Mouse (Mus musculus): ENCODE measurements around the gene Polr2c. TPM values are rescaled to one million over a fixed set of nuclear protein-coding genes. Genes with fewer than 3 reads are reported as not detected.

Polr2c gene
- polyA plus RNA-seq (2015; fragmentation: Nextera tagmentation; extraction: Ambion mirVana), result 70.4 and 72.7 TPM in 2 replicates

DNA sequence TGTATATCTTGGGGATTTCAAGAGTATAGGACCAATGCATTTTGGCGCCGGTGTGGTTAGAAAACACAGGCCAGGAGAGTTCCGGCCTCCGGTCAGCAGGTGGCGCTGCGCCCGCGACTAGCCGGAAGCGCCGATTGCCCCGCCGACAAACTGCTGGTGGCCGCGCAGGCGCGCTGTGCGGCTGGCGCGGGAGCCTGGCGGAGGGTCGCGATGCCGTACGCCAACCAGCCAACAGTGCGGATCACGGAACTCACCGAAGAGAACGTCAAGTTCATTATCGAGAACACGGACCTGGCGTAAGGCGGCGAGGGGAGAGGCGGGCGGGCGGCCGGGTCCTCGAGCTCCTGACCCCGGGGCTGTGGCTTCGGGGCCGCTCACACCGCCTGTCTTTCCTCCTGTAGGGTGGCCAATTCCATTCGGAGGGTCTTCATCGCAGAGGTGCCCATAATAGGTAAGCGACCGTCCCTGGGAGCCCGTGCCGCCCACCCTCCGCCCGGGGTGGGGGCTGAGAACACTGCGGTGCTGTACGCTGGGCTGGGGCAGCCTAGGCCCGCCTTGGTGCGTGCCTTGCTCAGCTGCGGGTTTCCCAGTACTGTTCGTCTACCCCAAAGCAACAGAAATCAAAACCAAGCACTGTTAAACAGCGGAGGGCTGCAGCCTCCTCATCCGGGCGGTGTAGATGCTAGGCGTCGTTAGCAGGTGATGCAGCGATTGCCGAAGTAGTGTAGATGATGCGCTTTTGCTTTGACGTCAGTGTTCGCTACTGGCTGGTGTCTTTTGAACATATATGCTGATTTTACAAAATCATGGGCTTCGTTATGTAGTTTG lies at the start of gene Polr2c:
TSS of gene Polr2c (plus strand) at position 105 of the 828 bp plus-strand sequence.
- DNase-seq (ENCODE audit: low spot score) (peak; percentile 92), ATAC-seq (ENCODE audit: low FRiP score, low TSS enrichment) (peak; percentile 84)
- Histone ChIP-seq H3K4me1 (replicated peaks; ENCODE audit: control insufficient read depth, insufficient read depth) (no peaks in the 10 kb centered on the region), H3K27me3 (ENCODE audit: control insufficient read depth, insufficient read depth, low read length) (no peaks in the 10 kb centered on the region), H3K36me3 (ENCODE audit: control insufficient read depth, insufficient read depth, low read length) (peaks cover 16% of the 10 kb centered on the region), H3K4me2 (replicated peaks; ENCODE audit: low read depth) (peak within 1 kb of the TSS; percentile 83), H3K9ac (ENCODE audit: low read length) (peak within 1 kb of the TSS; percentile 97), H3K4me3 (ENCODE audit: low read depth, low read length) (peak within 1 kb of the TSS; percentile 93), H3K9me3 (ENCODE audit: control insufficient read depth, low read length) (no peaks in the 10 kb centered on the region), H3K27ac (replicated peaks) (peak within 1 kb of the TSS; percentile 78)
- WGBS, result under 1% methylated on average over 68 of the region's 68 CpGs
- TF ChIP-seq CTCF (IDR thresholded peaks at IDR 0.05; ENCODE audit: low read depth), result peak; percentile 88
- TF ChIP-seq EP300 (optimal IDR thresholded peaks at IDR 0.05), result peak; percentile 10

DNA sequence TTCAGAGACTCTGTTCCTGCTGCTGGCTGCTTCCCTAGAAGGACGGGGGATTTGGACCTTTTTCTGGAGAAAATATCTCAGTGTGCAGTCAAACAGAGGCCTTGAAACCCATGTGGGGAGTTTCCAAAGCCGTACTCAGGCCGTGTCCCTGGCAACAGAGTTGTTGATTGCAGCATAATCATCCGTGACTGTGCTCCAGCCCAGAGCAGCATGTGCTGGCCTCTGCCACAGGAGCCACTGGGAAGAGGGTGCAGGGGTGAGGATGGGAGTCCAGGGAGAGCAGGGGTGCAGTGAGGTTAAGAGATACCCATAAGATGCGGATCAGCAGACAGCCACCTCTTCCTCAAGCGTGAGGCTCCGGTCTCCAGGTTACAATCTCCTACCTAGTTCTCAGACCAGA lies 49.7 kb upstream of the Polr2c start:
- Histone ChIP-seq H3K27ac (replicated peaks) (no peak overlapping the region), H3K27me3 (ENCODE audit: control insufficient read depth, insufficient read depth, low read length) (no peaks in the 10 kb centered on the region), H3K36me3 (ENCODE audit: control insufficient read depth, insufficient read depth, low read length) (no peaks in the 10 kb centered on the region), H3K4me3 (ENCODE audit: low read depth, low read length) (no peak overlapping the region), H3K4me2 (replicated peaks; ENCODE audit: low read depth) (no peak overlapping the region), H3K9ac (ENCODE audit: low read length) (no peak overlapping the region), H3K4me1 (replicated peaks; ENCODE audit: control insufficient read depth, insufficient read depth) (no peaks in the 10 kb centered on the region), H3K9me3 (ENCODE audit: control insufficient read depth, low read length) (no peaks in the 10 kb centered on the region)
- DNase-seq (ENCODE audit: low spot score) (no peak), ATAC-seq (ENCODE audit: low FRiP score, low TSS enrichment) (peak; percentile 19; the same call in 1 of the 2 replicates)
- 55% methylated on average over 7 of the region's 7 CpGs for WGBS
- TF ChIP-seq CTCF (IDR thresholded peaks at IDR 0.05; ENCODE audit: low read depth), result no peak
- TF ChIP-seq EP300 (optimal IDR thresholded peaks at IDR 0.05), result no peak

DNA sequence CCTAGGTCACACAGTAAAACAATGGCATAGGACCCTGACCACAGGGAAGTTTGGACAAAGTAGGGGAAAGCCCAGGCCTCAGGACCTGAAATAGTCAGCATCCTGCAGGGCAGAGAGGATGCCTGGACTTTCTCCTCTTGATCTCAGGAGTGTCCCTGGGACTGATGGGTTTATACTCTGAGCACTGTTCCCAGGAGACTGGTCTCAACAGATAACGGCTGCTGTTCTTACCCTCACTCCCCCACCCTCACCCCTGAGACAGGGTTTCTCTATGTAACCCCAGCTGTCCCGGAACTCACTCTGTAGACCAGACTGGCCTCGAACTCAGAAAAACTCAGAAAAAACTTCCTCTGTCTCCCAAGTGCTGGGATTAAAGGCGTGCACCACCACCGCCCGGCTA lies 48.9 kb upstream of the Polr2c start:
- WGBS, result 79% methylated on average over 6 of the region's 6 CpGs
- Histone ChIP-seq H3K27ac (replicated peaks) (no peak overlapping the region), H3K36me3 (ENCODE audit: control insufficient read depth, insufficient read depth, low read length) (no peaks in the 10 kb centered on the region), H3K9ac (ENCODE audit: low read length) (no peak overlapping the region), H3K4me3 (ENCODE audit: low read depth, low read length) (no peak overlapping the region), H3K4me1 (replicated peaks; ENCODE audit: control insufficient read depth, insufficient read depth) (no peaks in the 10 kb centered on the region), H3K27me3 (ENCODE audit: control insufficient read depth, insufficient read depth, low read length) (no peaks in the 10 kb centered on the region), H3K9me3 (ENCODE audit: control insufficient read depth, low read length) (no peaks in the 10 kb centered on the region), H3K4me2 (replicated peaks; ENCODE audit: low read depth) (no peak overlapping the region)
- ATAC-seq (ENCODE audit: low FRiP score, low TSS enrichment) (no peak), DNase-seq (ENCODE audit: low spot score) (no peak)
- TF ChIP-seq EP300 (optimal IDR thresholded peaks at IDR 0.05) (no peak), CTCF (IDR thresholded peaks at IDR 0.05; ENCODE audit: low read depth) (no peak)

DNA sequence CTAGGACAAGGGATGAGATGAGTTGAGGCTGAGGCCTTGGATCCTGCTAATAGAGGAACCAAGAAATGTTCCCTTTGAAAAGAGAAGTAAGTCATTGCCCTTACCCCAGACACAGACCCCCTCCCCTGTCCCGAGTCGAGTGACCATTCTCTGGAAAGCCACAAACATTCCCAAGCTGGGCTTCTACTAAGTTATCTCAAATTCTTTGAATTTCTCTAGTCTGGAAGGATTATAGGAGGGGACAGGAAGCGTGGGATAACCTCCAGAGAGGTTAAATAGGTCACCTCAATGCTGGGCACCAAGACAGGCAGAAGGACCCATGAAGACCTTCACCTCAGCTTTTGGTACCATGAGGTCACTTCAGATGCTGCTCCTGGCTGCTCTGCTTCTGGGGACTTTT lies 47.1 kb upstream of the Polr2c start, which contains the start of gene Ccl17:
TSS of gene Ccl17 (plus strand) at position 301 of the 400 bp plus-strand sequence.
- Histone ChIP-seq H3K4me2 (replicated peaks; ENCODE audit: low read depth) (no peak within 1 kb of the TSS), H3K36me3 (ENCODE audit: control insufficient read depth, insufficient read depth, low read length) (no peaks in the 10 kb centered on the region), H3K9ac (ENCODE audit: low read length) (no peak within 1 kb of the TSS), H3K27ac (replicated peaks) (no peak within 1 kb of the TSS), H3K27me3 (ENCODE audit: control insufficient read depth, insufficient read depth, low read length) (no peaks in the 10 kb centered on the region), H3K4me1 (replicated peaks; ENCODE audit: control insufficient read depth, insufficient read depth) (no peaks in the 10 kb centered on the region), H3K9me3 (ENCODE audit: control insufficient read depth, low read length) (no peaks in the 10 kb centered on the region), H3K4me3 (ENCODE audit: low read depth, low read length) (no peak within 1 kb of the TSS)
- TF ChIP-seq CTCF (IDR thresholded peaks at IDR 0.05; ENCODE audit: low read depth) (no peak), EP300 (optimal IDR thresholded peaks at IDR 0.05) (no peak)
- no peak for ATAC-seq (ENCODE audit: low FRiP score, low TSS enrichment)
- WGBS, result 48% methylated on average over 3 of the region's 3 CpGs
- DNase-seq (ENCODE audit: low spot score), result no peak

DNA sequence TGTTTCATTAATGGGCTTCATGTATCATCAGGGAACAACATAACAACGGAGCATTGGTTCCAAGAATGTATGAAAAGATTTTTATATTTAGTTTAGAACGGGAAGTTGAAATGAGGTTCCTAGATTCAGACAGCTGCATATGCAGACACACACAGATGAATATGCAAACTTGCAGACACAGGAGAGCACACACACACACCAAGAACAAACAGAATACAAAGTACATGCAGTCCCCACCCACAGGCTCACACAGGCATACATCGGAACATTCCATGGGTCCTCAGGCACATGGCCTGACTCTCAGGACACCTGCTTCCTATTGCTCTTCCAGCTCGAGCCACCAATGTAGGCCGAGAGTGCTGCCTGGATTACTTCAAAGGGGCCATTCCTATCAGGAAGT lies 46.4 kb upstream of the Polr2c start:
- ATAC-seq (ENCODE audit: low FRiP score, low TSS enrichment) (peak; percentile 30; the same call in 1 of the 2 replicates), DNase-seq (ENCODE audit: low spot score) (no peak)
- Histone ChIP-seq H3K27me3 (ENCODE audit: control insufficient read depth, insufficient read depth, low read length) (no peaks in the 10 kb centered on the region), H3K4me1 (replicated peaks; ENCODE audit: control insufficient read depth, insufficient read depth) (no peaks in the 10 kb centered on the region), H3K4me3 (ENCODE audit: low read depth, low read length) (no peak overlapping the region), H3K9me3 (ENCODE audit: control insufficient read depth, low read length) (no peaks in the 10 kb centered on the region), H3K27ac (replicated peaks) (no peak overlapping the region), H3K4me2 (replicated peaks; ENCODE audit: low read depth) (no peak overlapping the region), H3K9ac (ENCODE audit: low read length) (no peak overlapping the region), H3K36me3 (ENCODE audit: control insufficient read depth, insufficient read depth, low read length) (no peaks in the 10 kb centered on the region)
- WGBS, result 56% methylated on average over 5 of the region's 5 CpGs
- no peak for TF ChIP-seq CTCF (IDR thresholded peaks at IDR 0.05; ENCODE audit: low read depth)

DNA sequence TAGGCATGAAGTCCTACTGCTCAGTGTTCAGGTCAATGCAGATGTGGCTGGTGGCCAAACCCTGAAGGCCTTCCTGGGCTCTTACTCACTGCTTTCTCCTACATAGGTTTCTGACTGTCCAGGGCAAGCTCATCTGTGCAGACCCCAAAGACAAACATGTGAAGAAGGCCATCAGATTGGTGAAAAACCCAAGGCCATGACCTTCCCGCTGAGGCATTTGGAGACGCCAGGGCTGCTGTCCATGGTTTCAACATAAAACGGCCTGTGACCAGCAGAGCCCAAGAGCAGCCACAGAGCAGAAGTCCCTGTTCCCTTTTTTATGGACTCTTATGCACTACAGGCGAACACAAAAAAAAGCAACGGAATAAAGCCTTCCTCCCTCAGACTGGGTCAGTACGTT lies 45.6 kb upstream of the Polr2c start:
- Histone ChIP-seq H3K27ac (replicated peaks) (no peak overlapping the region), H3K36me3 (ENCODE audit: control insufficient read depth, insufficient read depth, low read length) (no peaks in the 10 kb centered on the region), H3K9ac (ENCODE audit: low read length) (no peak overlapping the region), H3K27me3 (ENCODE audit: control insufficient read depth, insufficient read depth, low read length) (no peaks in the 10 kb centered on the region), H3K4me2 (replicated peaks; ENCODE audit: low read depth) (no peak overlapping the region), H3K4me1 (replicated peaks; ENCODE audit: control insufficient read depth, insufficient read depth) (no peaks in the 10 kb centered on the region), H3K9me3 (ENCODE audit: control insufficient read depth, low read length) (no peaks in the 10 kb centered on the region), H3K4me3 (ENCODE audit: low read depth, low read length) (no peak overlapping the region)
- ATAC-seq (ENCODE audit: low FRiP score, low TSS enrichment) (no peak), DNase-seq (ENCODE audit: low spot score) (no peak)
- 62% methylated on average over 6 of the region's 6 CpGs for WGBS
- no peak for TF ChIP-seq CTCF (IDR thresholded peaks at IDR 0.05; ENCODE audit: low read depth)
- no peak for TF ChIP-seq EP300 (optimal IDR thresholded peaks at IDR 0.05)

Measured in stomach, postnatal 0 days (tissue).